Mouse (Mus musculus) ovary, postnatal 14 days (tissue): ENCODE results near the gene Ece2.

ENCODE experiments used
- DNase-seq: peaks from one replicate; pipeline ENCODE4 v3.0.0; 2022; ENCODE audit warnings: low spot score

The Ece2 gene

DNA sequence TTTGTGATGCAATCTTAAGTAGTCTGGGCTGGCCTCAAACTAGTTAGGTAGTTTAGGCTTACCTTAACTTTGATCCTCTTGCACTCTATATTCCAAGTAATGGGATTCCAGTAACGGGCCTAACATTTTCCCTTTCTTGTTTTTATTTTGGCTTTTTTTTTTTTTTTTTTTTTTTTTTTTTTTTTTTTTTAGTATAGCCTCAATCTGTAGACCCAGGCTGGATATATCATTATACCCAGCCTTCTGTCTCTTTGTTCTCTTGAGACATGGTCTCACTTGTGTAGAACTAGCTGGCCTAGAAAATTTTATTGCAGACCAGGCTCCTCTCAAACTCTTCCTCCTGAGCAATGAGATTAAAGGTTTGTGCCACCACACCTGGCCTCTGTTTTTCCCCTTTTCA, 62.0 kb downstream of the Ece2 start:
- no peak for DNase-seq

DNA sequence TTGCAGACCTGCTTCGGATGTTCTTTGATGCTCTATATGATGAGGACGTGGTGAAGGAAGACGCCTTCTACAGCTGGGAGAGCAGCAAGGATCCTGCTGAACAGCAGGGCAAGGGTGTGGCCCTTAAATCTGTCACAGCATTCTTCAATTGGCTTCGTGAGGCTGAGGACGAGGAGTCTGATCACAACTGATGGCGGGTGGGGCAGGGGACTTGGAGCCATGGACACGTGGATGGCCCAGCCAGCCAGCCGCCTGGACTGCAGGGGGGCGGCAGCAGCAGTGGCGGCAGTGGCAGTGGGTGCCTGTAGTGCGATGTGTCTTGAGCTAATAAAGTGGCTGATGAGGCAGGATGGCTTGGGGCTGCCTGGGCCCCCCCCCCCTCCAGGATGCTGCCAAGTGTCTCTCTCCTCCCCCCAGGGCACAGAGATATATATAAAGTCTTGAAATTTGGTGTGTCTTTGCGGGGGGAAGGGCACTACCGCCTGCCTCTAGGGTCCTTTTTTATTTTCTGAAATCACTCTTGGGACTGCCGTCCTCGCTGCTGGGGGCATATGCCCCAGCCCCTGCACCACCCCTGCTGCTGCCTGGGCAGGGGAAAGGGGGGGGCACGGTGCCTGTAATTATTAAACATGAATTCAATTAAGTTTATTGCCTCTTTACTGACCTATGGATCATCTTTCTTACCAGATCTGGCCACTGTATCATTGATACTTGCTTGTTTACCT, 62.8 kb downstream of the Ece2 start:
- no peak for DNase-seq

- peak; percentile 78 for DNase-seq
These were observed 63.6 kb downstream of the Ece2 start, which contains the start of gene Fam131a for GRCm38 (mm10) chr16:20693111-20693701. Gene Fam131a (plus strand): TSS chr16:20693241.

DNA sequence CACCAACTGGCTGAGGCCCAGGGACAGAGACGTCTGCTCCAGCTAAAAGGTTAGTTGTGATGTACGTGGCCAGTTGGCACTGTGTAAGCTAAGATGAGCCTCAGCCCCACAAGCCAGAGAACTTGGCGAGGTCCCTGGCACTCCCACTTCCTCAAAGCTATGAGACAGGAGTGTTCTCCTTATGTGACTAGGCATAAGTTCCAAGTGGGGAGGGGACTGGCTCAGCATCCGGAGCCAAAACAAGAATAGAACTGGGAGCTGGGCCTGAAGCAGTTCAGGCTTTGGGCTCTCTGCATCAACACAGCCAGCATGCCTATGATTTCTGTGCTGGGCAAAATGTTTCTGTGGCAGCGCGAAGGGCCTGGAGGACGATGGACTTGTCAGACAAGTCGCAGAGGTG, 65.2 kb downstream of the Ece2 start:
- DNase-seq = no peak

- peak; percentile 87 for DNase-seq
These were observed 66.1 kb downstream of the Ece2 start for GRCm38 (mm10) chr16:20695622-20696323.
